Mouse (Mus musculus) adipocyte (in vitro differentiated cells): ENCODE measurements around the gene Miip.
A peak's percentile ranks its signal among the peaks of the same experiment; 100 is the strongest.
"Not testable (repeated sequence)": the region's sequence is repeated elsewhere in the genome, so short reads cannot be mapped to it uniquely, and the experiment has no call there.

Experiments
- DNase-seq: peaks from one replicate; pipeline ENCODE4 v3.0.0-alpha.2; 2016; ENCODE audit warnings: low spot score

Gene Miip

DNA sequence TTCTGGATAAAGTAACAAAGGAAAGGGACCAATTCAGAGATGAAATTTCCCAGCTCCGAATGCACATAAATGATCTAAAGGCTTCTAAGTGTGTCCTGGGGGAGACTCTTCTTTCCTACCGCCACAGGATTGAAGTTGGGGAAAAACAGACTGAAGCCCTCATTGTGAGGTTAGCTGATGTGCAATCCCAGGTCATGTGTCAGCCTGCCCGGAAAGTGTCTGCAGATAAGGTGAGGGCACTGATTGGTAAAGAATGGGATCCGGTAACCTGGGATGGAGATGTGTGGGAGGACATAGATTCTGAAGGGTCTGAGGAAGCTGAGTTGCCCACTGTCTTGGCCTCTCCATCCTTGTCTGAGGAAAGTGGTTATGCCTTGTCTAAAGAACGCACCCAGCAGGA, 622 bp upstream of the Miip start:
- DNase-seq = no peak

DNA sequence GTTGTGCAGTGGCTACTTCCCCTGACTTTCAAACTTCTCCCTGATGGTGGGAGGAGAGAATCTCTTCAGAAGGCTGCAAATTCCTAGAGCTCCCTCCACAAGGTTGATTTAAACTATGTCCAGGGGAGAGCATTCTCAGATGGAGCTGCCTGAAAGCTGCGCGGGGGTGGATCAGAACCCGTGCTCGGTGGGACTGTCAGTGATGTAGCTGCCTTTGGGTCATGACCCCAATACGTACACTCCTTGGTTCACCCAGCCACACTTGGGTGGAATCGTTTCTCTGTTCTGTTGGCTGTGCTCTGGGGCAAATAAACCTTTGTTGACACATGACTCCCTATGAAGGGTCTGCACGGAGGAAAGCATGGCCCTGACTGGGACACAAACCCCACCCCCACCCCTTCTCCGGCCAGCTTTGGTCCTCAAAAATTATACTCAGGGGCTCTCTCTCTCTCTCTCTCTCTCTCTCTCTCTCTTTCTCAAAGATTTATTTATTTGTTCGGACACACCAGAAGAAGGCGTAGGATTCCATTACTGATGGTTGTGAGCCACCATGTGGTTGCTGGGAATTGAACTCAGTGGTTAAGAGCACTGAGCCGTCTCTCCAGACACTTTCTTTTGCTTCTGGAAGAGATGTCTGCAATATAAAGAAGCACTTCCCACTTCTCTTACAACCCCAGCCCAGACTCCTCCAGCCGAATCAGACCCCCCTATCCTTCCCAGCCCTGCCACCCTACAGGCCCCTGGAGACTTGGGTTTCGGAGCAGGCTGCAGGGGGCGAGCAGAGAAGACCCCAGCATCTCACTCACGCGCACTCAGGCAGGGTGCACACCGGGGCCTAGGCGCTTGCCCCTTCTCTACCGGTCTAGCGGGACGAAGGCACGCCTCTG, 810 bp downstream of the Miip start:
- no peak for DNase-seq

DNA sequence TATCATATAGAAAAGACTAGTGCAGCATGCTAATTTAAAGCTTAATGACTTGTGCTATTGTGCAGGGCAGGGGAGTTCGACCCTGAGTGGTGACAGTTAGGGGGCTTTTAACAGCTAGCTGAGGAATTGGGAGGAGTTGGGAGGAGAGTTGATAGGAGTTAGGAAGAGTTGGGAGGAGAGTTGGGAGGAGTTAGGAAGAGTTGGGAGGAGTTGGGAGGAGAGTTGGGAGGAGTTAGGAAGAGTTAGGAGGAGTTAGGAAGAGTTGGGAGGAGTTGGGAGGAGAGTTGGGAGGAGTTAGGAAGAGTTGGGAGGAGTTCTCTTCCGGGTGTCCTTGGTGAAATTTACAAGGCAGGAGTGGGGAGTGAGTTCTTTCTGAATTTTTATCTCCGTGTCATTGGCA, 1.8 kb downstream of the Miip start:
- DNase-seq = not testable (repeated sequence)

DNA sequence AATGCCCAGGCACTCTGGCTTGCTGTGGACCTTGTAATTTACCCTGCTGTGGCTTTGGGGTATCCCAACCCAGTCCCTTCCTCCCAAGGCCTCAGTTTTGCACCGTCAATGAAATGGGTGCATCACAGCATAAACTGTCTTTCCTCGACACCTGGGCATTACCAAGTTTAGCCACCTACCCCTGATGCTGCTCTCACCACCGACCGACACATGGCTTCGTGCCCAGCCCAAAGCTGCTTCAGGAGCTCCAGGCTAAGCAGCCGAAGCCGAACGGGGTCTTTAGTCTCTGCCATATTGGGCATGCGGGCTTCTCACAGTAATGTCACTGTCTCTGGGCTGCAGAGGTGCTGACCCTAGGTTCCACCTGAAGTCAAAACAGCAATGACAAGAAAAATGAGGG, 2.6 kb downstream of the Miip start:
- DNase-seq = no peak

DNA sequence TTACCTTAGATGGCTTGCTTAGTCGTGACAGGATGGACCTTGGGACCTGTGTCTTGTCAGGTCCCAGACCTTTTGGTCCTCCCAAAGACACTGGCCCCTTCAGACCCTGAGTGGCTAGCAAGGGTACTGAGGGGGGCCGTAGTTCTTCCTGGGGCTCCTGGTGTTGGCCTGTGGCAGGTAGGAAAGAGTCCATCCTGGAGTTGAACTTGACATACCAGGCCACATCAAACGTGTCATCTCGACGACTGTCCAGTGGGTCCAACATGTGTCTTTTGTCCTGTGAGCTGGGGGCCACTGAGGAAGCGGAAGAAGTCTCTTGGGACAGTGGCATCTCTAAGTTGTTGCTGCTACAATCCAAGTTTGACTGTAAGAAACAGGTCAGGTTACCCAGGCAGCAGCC, 3.0 kb downstream of the Miip start:
- DNase-seq = no peak

DNA sequence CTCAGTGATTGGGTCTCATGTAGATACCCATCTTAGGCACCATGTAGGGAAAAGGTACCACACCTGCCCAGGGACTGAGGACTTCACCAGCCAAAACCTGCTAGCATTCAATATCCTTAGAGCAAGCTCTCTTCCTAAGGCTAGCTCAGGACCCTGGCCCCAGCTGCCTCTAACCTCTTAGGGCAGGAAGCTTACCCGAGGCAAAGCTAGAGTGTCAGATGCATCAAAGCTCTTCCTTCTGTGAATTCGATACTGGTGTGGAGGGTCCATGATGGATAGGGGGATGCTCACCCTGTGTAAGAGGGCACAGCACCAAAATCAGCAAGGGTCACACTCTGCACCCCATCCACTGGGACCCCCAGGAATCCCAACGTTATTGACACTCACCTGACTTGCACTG, 6.6 kb downstream of the Miip start:
- no peak for DNase-seq

DNA sequence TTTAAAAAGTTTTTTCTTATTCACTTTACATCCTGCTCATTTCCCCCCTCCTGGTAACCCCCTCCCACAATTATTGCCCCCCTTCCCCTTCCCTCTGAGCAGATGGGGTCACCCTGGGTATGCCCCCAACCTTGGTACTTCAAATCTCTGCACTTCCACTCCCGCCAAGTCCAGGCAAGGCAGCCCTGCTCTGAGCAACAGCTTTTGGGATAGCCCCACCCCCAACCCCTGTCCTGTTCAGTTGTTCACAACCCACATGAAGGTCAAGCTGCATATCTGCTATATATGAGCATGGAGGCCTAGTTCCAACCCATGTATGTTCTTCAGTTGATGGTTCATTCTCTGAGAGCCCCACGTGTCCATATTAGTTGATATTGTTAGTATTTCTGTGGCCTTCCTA, 17.8 kb downstream of the Miip start:
- no peak for DNase-seq

DNA sequence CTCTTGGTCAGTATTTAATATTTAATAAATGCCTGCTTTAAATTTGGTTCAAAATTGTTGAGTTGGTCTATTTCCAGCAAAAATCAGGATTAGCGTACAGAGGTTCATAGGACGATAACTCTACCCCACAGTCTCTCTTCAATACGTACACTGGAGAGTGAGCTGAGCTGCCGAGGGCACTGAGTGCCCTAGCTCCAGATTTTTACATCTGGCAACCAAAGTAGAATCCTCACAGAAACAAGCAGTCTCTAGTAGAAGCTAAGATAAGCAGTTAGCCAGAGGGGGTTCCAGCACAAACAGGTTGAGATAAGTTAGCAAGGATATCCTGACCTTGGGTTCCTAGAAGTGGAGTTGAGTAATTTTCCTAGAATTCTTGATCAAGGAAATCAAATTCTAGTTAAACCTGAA, 20.0 kb downstream of the Miip start:
- DNase-seq = no peak

DNA sequence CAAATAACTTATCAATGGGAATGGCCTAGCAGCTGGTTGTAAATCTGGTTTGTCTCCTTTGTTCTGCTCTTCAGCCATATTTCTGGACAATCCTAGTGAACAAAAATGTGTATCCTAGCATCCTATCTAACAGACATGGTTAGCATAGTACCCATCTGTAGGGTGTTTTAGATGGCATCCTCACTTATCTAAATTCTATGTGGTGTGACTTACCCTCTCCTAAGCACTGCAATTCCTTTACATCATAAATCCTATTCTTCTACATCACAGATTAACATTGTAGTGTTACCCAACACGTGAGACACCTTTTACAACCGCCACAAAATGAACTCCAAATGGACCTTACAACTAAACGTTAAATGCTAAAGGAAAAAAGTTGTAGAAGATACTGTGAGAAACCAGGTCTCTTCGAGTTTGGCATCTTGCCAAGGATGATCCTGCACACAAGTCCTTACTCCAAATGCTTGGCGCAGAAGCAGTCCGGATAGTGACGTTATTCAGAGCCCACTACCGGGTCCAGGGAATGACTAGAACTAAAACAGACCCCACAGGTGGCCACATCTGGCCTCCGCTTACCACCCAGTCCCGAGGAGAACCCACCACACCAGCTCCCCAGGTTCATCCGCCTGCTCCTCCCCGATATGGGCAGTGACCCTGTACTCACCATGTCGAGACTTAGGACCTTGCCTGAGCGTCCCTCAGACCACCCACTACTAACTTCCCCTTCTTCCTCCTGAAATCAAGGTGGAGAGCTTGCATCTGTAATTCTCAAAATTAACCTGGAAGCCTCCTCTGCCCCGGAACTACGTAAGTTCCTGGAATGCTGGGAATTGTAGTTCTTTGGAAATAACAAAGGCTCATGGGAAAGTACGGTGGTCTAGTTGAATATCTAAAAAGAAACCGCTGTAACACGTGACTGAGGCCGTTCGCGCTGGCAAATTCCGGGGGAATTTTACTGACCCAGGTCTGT, 20.7 kb downstream of the Miip start, which contains the start of gene Zfp933:
Gene Zfp933 (minus strand): TSS at position 753 of the 970 bp plus-strand sequence.
- peak; percentile 88 for DNase-seq

DNA sequence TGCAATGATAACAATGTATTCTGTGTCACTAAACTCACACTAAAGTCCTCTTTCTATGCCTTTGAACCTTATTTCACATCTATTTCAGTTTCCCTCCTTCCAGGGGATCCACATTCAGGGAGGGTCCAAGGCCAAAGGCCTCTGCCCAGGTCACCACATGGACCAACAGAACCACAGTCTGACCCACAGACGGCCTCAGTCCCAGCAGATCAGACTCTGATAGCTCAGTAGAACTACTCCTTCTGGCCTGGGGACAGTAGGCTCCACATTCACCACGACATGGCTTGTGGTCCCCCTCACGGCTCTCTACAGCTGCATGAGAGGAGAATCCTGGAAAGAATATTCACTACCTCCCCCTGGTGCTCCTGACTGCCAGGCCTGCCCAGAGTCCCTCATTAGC, 25.7 kb downstream of the Miip start:
- DNase-seq = no peak

DNA sequence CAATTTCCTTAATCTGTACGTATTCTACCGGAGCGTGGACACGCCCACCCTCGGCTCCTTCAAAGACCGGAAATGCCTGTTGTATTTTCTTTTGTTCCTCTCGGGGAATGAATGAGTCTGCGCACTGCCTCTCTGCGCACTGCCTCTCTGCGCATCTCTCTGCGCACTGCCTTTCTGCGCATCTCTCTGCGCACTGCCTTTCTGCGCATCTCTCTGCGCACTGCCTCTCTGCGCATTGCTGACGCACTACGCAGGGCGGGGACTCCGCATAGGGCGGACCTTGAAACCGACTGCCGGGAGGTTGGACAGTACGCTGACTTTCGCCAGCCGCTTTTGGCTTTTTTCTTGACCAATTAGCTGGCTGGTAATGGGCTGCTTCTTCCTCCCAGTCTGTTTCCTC, 29.3 kb downstream of the Miip start:
- DNase-seq = not testable (repeated sequence)

DNA sequence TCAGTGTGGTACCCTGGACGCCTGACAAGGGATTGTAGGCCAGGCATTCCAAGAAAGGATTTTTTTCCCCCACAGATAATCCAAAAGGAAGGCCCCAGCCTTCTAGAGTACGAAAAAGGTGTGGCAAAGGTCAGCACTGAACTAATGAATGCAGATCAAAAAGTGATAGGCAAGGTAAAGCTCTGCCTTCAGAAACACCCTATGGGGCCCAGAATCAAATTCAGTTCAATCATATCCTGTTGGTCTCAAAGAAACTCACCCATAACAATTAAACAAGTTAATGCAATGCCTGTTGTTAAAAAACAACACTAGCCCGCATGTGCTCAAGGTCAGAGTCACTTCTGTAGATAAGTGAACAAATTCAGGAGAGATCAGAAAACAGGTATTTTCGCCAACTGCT, 44.2 kb downstream of the Miip start:
- no peak for DNase-seq

DNA sequence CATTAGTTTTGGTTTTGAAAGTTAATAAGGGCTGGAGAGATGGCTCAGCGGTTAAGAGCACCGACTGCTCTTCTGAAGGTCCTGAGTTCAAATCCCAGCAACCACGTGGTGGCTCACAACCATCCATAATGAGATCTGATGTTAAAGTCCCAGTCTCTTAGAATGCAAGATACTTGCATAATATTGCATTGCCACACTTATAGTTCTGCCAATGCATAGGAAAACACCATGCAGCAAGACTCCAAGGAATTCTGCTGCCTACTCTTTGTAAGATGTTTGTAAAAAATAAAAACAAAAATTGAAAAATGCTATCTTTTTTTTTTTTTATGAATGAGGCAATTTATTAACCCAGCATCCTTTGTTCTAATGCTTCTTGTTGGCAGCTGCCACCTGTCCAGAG, 47.2 kb downstream of the Miip start:
- DNase-seq = not testable (repeated sequence)

DNA sequence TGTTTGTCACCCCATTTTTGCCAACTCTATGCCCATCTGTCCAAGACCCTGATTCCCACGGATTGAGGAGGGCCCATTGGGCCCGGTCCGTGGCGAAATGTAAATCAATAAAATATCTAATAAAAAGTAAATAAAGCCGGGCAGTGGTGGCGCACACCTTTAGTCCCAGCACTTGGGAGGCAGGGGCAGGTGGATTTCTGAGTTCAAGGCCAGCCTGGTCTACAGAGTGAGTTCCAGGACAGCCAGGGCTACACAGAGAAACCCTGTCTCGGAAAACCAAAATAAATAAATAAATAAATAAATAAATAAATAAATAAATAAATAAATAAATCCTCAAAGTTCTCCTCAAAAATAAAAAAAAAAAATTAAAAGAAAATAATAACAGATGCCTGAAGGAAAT, 49.0 kb downstream of the Miip start:
- not testable (repeated sequence) for DNase-seq

DNA sequence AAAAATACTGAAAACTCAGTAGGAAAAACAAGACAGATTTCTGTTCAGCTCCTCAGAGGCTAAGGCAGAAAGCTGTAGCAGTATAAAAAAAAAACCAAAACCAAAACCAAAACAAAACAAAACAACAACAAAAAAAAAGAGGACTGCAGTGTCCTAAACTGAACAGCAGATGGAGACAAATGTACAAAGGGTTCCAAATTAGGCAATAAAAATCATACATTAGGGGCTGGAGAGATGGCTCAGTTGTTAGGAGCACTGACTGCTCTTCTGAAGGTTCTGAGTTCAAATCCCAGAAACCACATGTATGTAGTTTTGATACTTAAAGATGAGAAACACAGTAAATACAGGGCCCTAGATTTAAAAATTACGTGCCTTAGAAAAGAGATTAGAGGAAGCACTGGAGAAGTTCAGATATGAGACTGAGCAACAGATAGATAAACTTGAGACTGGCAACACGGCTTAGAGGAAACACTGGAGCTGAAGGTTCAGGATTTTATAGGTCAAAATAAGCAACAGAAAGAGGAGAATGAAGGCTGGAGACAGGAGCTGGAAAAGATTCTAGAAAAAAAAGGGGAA, 53.9 kb downstream of the Miip start:
- peak; percentile 66 for DNase-seq

DNA sequence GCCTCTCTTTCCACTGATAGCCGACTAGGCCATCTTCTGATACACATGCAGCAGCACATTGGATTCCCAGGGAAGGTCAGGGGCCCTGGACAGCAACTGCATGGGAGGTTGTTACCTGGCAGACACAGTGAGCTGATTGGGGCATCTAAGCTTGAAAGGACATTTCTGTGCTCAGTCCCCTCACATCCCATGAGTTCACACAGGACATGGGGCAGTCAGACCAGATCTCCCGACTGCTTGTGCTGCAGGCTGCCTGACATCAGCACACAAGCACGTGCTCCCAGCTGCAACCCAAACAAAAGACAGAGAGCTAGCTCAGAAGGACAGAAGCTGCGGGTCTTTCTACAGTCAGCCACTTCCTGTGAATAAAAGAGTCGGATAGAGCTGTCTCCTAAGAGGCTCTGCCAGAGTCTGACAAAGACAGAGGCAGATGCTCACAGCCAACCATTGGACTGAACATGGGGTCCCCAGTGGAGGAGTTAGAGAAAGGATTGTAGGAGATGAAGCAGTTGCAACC, 55.3 kb downstream of the Miip start:
- no peak for DNase-seq
